Mouse (Mus musculus): ENCODE results near the gene Cep164.

Cep164 gene

GRCm38 (mm10) chr9:45838069-45838433, 9.6 kb upstream of the Cep164 start:
- no peak for DNase-seq

DNA sequence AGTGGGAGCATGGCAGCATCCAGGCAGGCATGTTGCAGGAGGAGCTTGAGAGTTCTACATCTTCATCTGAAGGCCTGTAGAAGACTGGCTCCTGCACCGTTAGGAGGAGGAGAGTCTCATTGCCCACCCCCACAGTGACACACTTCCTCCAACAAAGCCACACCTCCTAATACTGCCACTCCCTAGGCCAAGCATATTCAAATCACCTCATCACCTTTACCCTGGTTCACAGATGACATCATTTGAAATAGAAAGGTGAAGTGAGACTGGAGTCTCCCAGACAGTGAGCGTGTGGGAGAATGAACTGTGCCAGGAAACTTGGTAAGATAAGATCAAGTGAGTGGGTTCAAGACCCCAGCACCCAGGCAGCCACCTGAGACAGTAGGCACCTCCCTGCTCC, 5.0 kb upstream of the Cep164 start:
- no peak for DNase-seq

GRCm38 (mm10) chr9:45832898-45833297, 4.4 kb upstream of the Cep164 start:
- no peak for DNase-seq

- peak; percentile 73 to 84 for DNase-seq
Measured at GRCm38 (mm10) chr9:45829107-45829506, 616 bp upstream of the Cep164 start.

DNA sequence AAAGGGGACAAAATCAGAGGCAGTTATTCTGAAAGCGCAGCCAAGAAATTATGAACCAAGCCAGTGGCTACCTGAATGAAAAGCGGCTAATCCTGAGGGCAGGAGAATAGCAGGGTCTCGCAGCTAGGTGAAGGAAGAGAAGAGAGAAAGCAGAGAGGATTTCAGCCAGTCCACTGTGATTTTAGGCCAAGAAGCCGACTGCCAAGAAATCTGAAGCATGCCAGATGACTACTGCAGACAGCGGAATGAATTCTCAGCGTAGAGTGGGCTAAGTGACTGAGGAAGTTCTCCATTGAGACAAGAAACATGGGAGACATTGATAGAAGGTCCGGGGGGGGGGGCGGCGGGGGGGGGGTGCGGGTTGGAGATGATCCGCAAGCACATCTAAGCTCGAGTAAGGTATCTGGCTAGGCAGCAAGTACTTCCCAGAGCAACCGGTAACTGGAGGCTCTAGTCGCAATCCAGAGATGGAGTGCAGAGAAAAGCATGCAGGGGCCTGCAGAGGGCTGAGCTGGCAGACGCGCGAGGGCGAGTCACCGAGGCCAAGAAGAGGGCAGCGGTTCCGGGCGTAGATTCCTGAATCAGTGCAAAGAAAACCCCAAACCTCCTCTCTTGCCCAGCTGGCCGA, 714 bp downstream of the Cep164 start:
- DNase-seq: peak; percentile 49 to 54

GRCm38 (mm10) chr9:45818406-45819011, 10.0 kb downstream of the Cep164 start:
- DNase-seq: peak; percentile 77 to 78

DNA sequence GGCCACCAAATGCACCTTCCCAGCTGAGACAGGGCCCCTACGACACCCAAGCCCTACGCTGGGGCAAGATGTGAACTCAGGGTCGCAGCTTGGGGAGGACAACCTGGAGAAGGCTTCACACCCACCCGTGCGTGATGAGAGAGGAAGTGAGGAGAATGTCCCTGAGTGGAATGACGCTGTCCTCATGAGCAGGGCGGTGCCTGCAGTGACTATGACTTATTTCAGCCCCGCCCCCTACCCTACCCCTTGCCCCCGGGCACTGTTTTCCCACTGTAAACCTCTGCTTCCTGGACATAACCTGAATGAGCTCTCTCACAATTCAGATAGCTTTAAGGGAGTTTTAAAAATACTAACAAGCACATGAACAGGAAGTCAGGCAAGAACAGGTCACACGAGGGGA, 13.0 kb downstream of the Cep164 start:
- DNase-seq: no peak

DNA sequence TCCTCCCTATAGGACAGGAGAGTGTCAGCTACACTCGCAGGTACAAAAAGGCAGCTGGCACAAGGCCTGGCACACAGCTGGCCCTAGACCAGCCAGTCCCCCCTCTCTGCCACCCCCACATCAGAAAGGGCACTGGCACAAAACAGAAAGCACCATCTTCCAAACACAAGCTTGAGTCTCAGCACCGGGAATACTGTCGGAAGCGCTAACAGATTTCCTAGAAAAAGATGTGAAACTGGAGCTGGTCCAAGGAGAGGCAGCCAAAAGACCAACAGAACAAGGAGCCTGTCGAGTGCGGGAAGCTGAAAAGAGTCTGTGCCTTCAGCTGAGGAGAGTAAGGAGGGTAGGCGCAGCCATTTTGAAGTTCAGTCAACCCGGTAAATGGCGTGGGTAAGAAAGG, 13.4 kb downstream of the Cep164 start:
- peak; percentile 66 to 68 for DNase-seq

DNA sequence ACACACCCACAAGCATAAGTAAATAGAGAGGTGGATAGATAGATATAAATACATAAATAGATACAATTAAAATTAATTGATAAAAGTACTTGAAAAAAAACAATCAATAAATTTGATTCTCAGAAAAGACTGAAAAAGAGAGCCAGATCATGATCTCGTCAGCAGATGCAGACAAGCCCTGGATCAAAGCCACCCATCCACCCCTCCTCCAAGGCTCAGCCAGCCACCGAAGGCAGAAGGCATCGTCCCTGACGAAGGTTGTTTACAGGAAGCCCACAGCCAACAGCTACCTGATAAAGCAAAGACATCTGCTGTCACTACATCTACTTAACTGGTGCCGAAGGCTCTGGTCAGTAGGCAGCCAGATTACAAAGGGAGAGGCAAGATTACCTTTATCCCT, 16.5 kb downstream of the Cep164 start:
- DNase-seq: no peak

GRCm38 (mm10) chr9:45807761-45808160, 20.7 kb downstream of the Cep164 start:
- no peak for DNase-seq

DNA sequence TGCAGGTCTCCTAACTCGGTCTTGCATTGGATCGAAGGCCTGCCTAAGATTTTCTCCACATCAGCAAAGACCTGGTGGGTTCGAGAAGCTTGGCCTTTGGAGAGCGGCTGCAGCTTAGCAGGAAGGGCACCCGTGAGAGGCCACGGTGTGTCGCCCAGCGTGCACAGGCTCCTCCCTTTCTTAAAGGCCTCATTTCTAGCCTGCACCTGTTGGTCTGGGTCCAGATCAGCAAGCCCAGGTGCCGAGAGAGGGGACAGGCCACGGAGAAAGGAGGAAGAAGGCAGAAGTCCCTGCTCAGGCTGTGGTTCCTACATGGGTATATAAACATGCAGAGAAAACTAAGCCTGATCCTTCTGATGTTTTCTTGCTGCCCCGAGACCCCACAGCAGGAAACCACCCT, 21.2 kb downstream of the Cep164 start:
- DNase-seq: no peak

GRCm38 (mm10) chr9:45806847-45807246, 21.6 kb downstream of the Cep164 start:
- no peak for DNase-seq

DNA sequence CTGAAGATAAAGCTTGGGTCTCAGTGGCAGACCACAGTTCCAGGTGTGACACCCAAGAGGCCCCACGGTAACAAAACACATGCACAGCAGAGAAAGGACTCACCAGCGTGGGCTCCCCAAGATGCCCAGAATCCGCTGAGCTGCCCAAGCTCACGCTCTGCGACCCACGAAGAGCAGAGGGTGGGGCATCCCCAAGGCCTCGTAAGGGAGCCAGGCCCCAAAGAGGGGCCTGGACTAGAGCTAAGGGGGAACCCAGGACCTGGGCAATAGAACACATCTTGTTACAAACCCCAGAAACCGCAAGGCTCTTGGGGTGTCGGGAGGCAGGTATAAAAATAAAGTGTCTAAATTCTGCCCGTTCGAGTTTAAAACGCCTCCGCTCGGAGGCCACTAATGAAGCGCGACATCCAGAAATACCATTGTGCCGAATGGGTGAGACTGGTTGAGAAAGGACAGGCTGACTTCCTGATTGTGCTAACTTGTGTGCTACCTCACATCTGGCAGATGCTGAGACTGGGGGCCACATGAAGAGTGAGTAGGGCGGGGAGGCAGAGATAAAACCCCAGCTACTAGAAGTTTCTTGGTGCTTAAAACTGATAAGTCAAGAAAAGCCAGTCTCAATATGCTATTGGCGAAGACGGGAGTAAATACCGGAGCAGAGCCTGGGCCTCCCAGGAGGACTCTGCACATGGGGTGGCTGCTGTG, 25.3 kb downstream of the Cep164 start:
- no peak for DNase-seq

GRCm38 (mm10) chr9:45799402-45799801, 29.1 kb downstream of the Cep164 start:
- no peak for DNase-seq

- peak; percentile 59 to 66 for DNase-seq
Measured at GRCm38 (mm10) chr9:45798467-45799164, 29.9 kb downstream of the Cep164 start.

DNA sequence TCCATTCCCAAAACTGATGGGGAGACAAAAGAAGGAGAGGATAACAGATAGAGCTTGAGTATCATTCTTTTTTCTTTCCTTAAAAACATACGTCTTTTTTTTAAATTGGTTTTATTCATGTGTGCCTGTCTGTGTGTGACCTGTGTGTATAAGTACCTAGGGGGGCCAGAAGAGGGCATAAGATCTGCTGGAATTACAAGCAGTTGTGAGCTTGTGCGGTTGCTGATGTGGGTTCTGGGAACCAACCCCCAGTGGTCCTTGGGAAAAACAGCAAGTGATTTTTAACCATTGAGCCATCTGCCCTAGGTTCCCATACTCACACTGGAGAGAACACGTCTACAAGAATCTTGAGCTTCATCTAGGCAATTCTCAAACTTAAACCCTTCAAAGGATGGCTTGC, 31.2 kb downstream of the Cep164 start:
- no peak for DNase-seq

DNA sequence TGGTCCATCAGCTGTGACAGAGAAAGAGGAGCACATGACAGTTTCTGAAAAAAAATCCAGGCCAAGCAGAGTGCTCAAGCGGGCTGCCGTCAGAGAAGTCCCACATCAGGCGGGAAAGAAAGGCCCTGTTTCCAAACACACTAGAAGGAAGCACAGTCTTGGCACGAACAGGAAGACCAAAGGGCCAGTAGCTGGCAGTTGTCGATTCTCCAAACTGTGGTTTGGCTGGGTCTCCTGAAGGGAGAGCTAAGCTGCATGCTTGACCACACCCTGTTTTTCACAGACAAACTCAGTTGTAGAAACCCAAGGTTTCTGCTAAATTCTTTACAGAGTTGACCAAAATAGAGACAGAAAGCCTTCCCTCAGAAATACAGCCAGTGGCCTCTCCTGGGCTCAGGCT, 32.8 kb downstream of the Cep164 start:
- DNase-seq: no peak

DNA sequence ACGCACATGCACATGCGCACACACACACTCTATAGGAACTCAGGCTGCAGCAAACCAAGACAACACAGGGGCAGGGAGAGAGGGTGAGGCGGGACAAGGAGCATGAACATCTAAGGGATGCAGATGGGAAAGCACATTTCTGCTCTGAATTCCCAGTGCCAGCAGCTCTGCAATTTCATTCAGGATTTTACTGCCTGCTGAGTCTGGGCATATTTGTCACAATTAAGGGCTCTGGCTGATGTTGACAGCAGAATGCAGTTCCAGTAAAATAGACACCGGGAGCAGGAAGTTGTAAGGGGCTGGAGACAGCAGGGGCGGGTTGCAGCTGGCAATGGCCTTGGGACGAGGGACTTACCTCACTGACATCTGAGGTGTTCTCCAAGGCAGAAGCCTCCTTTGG, 34.8 kb downstream of the Cep164 start:
- DNase-seq: no peak

GRCm38 (mm10) chr9:45792235-45792634, 36.3 kb downstream of the Cep164 start:
- DNase-seq: peak; percentile 52 to 54

DNA sequence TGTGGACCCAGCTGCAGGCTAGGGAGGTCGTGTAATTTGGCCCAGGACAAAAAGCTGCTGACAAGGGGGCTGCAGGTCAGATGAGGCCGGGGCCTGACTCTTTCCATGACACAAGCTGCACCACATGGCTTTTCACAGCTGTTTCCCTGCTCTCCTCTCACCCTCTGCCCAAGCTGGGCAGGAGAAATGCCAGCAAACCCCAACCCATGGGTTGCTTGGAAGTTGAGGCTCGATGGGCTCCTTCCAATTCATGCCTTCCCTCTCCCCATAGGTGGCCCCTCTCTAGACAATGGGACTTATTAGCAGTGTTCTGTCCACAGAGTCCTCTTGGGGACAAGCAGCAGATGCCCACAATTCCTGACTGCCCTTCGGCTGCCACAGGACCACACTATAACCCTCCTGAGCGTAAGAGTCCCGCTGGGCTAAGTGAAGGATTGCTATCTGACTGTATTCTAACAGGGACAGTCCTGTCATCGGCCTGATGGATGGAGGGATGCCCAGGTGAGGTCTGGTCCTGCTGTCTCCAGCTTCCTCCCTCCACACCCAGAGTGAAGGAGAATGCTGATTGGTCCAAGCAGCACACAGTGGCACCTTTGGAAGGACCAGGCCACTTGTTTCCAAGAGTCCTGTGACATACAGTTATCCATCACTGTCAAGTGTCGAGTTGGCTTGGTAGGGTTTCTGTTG, 36.9 kb downstream of the Cep164 start:
- no peak for DNase-seq

DNA sequence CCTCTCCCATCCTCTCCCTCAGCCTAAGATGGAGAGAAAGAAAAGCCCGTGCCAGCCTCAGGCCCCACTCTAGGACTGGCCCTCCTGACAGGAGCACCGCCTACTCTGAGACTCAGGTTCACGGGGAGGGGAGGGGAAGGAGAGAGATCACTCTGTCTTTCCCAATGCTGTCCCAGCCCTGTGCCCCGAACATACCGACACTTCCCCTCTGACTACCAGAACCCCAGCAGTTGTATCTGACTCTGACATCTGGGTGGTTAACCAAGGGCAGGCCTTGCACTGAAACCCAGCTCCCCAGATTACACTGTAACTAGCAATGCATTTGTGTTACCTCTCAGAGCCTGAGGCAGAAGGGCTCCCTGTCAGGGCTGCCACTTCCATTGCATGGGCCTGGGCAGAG, 40.1 kb downstream of the Cep164 start:
- DNase-seq: no peak

DNA sequence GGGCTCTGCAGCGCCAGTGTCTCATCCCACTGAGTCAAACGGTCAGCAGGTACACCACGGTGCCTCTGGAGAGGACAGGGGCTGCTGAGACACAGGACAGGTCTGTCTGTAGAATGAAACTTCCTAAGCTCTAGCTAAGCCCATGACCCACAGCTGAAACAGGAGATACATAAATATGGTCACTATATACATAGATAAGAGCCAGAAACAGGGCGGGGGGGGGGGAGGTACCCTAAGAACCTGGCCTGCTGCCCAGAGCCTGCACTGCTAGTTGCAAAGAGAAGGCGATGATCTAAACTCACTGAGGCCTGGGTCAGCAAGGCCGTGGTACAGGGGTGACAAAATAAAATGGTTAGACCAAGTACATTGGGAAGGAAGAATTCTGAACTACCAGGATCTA, 40.9 kb downstream of the Cep164 start:
- peak in 1 of 2 experiments; percentile 58 for DNase-seq

- DNase-seq: peak; percentile 57 to 62
Measured at GRCm38 (mm10) chr9:45787071-45787470, 41.4 kb downstream of the Cep164 start.

Data from cerebellum, postnatal 25 days (tissue).